Mouse (Mus musculus): ENCODE data around the gene Stap1.

GRCm38 (mm10) chr5:86066551-86066929, 5.0 kb upstream of the Stap1 start:
- TF ChIP-seq CTCF (IDR thresholded peaks at IDR 0.05; ENCODE audit: low read depth) (peak; percentile 91), EP300 (optimal IDR thresholded peaks at IDR 0.05) (no peak)

Measured in stomach, postnatal 0 days (tissue).